8 mouse cellular contexts compared by ENCODE assay signal in the genomic region with DNA sequence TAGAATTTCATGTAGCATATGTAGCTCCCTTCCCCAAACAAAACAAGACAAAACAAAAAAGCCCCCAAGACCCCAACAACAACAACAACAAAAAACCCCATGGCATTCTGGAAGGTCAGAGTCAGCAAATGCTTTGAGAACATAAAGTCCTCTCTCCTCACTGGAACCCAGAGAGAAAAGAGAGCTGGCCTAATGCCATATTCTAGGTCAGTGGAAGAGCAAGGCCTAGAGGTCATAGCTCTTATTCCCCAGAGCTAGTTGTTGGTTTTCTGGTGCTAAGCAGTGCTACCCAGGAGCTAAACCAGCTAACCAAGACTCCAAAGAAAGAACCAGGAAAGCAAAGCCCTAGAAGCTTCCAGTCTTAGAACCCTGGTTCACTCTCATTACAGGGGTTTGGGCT. TPM values are rescaled to one million over a fixed set of nuclear protein-coding genes. Genes with fewer than 3 reads are reported as not detected.
A peak's percentile ranks its signal among the peaks of the same experiment; 100 is the strongest.
DNase-seq lines count a peak whose midpoint lies in the region; ATAC-seq and TF ChIP-seq lines count a peak whose summit lies in the region.

No protein-coding gene starts in this region.

- peak overlapping the region; percentile 66 for H3K4me2 ChIP-seq in lung, embryonic 16.5 days (ENCODE audit: low read depth, low read length)
- H3K4me2 ChIP-seq in forebrain, embryonic 15.5 days (replicated peaks), result peak overlapping the region; percentile 50

- peak overlapping the region; percentile 66 for H3K9ac ChIP-seq in lung, embryonic 16.5 days (ENCODE audit: low read length)
- H3K9ac ChIP-seq in forebrain, embryonic 15.5 days (replicated peaks), result peak overlapping the region; percentile 63

- H3K27me3 ChIP-seq in lung, embryonic 16.5 days (ENCODE audit: control insufficient read depth, insufficient read depth, low read depth, low read length), result no peaks in the 10 kb centered on the region
- H3K27me3 ChIP-seq in forebrain, embryonic 15.5 days, result no peaks in the 10 kb centered on the region

- peak overlapping the region; percentile 93 for H3K27ac ChIP-seq in lung, embryonic 16.5 days (ENCODE audit: low read length)
- peak overlapping the region; percentile 91 for H3K27ac ChIP-seq in forebrain, embryonic 15.5 days (replicated peaks)
- H3K27ac ChIP-seq in olfactory bulb, adult 2 months (ENCODE audit: insufficient read depth, low read depth, low read length), result peak overlapping the region; percentile 92; the same call in 1 of the 2 replicates

- H3K36me3 ChIP-seq in lung, embryonic 16.5 days (ENCODE audit: control insufficient read depth, insufficient read depth, low read length), result peaks cover 3% of the 10 kb centered on the region
- H3K36me3 ChIP-seq in forebrain, embryonic 15.5 days, result peaks cover 7% of the 10 kb centered on the region; the same call in 1 of the 2 replicates

- TF ChIP-seq POLR2A in olfactory bulb, adult 2 months (IDR thresholded peaks at IDR 0.05; ENCODE audit: insufficient read depth, low read depth, low read length), result no peak

- peaks cover 12% of the 10 kb centered on the region for H3K4me1 ChIP-seq in lung, embryonic 16.5 days (replicated peaks; ENCODE audit: control insufficient read depth, insufficient read depth, low read length)
- peaks cover 31% of the 10 kb centered on the region for H3K4me1 ChIP-seq in forebrain, embryonic 15.5 days
- H3K4me1 ChIP-seq in olfactory bulb, adult 2 months (ENCODE audit: control insufficient read depth, insufficient read depth, low read length), result 0 out of 2 replicates have a peak, but pooled peaks cover 6% of the 10 kb centered on the region

- peak overlapping the region; percentile 69 for H3K4me3 ChIP-seq in lung, embryonic 16.5 days (ENCODE audit: low read length)
- peak overlapping the region; percentile 65 for H3K4me3 ChIP-seq in forebrain, embryonic 15.5 days
- H3K4me3 ChIP-seq in olfactory bulb, adult 2 months (ENCODE audit: insufficient read depth, low read depth, low read length), result peak overlapping the region; percentile 81

- no peak for TF ChIP-seq CTCF in olfactory bulb, adult 2 months (IDR thresholded peaks at IDR 0.05; ENCODE audit: insufficient read depth, low read depth, low read length)

- ATAC-seq in lung, embryonic 16.5 days (ENCODE audit: low read depth), result no peak
- ATAC-seq in forebrain, embryonic 15.5 days (replicated peaks), result no peak

- H3K9me3 ChIP-seq in lung, embryonic 16.5 days (ENCODE audit: control insufficient read depth, low read length), result no peaks in the 10 kb centered on the region
- H3K9me3 ChIP-seq in forebrain, embryonic 15.5 days, result no peaks in the 10 kb centered on the region

- no peak for DNase-seq in lung, postnatal 36 days
- peak; percentile 5 to 76 for DNase-seq in kidney, postnatal 36 days
- no peak for DNase-seq in right cerebral cortex, postnatal 10 days (ENCODE audit: low spot score in 2 of 2)
- DNase-seq in adrenal gland, postnatal 14 days, result no peak
- DNase-seq in urinary bladder, postnatal 14 days (ENCODE audit: low spot score), result no peak

RNA-seq across cellular contexts. Expression of a gene that starts 1.0 kb away (rescaled TPM):
- polyA plus RNA-seq in lung, embryonic 16.5 days (2015; fragmentation: Nextera tagmentation; extraction: Ambion mirVana), result 219 and 236 TPM in 2 replicates
- 224 and 230 TPM in 2 replicates for polyA plus RNA-seq in forebrain, embryonic 15.5 days (2015; fragmentation: Nextera tagmentation; extraction: Ambion mirVana)
- not detected in 2 replicates for polyA plus RNA-seq in olfactory bulb, adult 2 months (2012; ENCODE audit: insufficient read depth, insufficient read length, low replicate concordance, missing spikeins)
- 739 and 769 TPM in 2 replicates for total RNA-seq in adrenal gland, postnatal 14 days (2021)

RNA-seq across cellular contexts. Expression of a gene that starts 1.2 kb away (rescaled TPM):
- 186 and 209 TPM in 2 replicates for polyA plus RNA-seq in lung, embryonic 16.5 days (2015; fragmentation: Nextera tagmentation; extraction: Ambion mirVana)
- 126 and 133 TPM in 2 replicates for polyA plus RNA-seq in forebrain, embryonic 15.5 days (2015; fragmentation: Nextera tagmentation; extraction: Ambion mirVana)
- polyA plus RNA-seq in olfactory bulb, adult 2 months (2012; ENCODE audit: insufficient read depth, insufficient read length, low replicate concordance, missing spikeins), result not detected in 2 replicates
- 148 and 176 TPM in 2 replicates for total RNA-seq in adrenal gland, postnatal 14 days (2021)

RNA-seq across cellular contexts. Expression of a gene that starts 11.5 kb away (rescaled TPM):
- 5.0 and 7.4 TPM in 2 replicates for polyA plus RNA-seq in lung, embryonic 16.5 days (2015; fragmentation: Nextera tagmentation; extraction: Ambion mirVana)
- 1.5 and 1.8 TPM in 2 replicates for polyA plus RNA-seq in forebrain, embryonic 15.5 days (2015; fragmentation: Nextera tagmentation; extraction: Ambion mirVana)
- polyA plus RNA-seq in olfactory bulb, adult 2 months (2012; ENCODE audit: insufficient read depth, insufficient read length, low replicate concordance, missing spikeins), result not detected in 2 replicates
- 0.82 and 2.6 TPM in 2 replicates for total RNA-seq in adrenal gland, postnatal 14 days (2021)

RNA-seq across cellular contexts. Expression of a gene that starts 28.8 kb away (rescaled TPM):
- 0.35 and 0.52 TPM in 2 replicates for polyA plus RNA-seq in lung, embryonic 16.5 days (2015; fragmentation: Nextera tagmentation; extraction: Ambion mirVana)
- 0.14 and 0.15 TPM in 2 replicates for polyA plus RNA-seq in forebrain, embryonic 15.5 days (2015; fragmentation: Nextera tagmentation; extraction: Ambion mirVana)
- polyA plus RNA-seq in olfactory bulb, adult 2 months (2012; ENCODE audit: insufficient read depth, insufficient read length, low replicate concordance, missing spikeins), result not detected in 2 replicates
- 0.96 and 1.3 TPM in 2 replicates for total RNA-seq in adrenal gland, postnatal 14 days (2021)

RNA-seq across cellular contexts. Expression of a gene that starts 39.1 kb away (rescaled TPM):
- 0.54 and 0.75 TPM in 2 replicates for polyA plus RNA-seq in lung, embryonic 16.5 days (2015; fragmentation: Nextera tagmentation; extraction: Ambion mirVana)
- polyA plus RNA-seq in forebrain, embryonic 15.5 days (2015; fragmentation: Nextera tagmentation; extraction: Ambion mirVana), result 3.9 and 4.0 TPM in 2 replicates
- polyA plus RNA-seq in olfactory bulb, adult 2 months (2012; ENCODE audit: insufficient read depth, insufficient read length, low replicate concordance, missing spikeins), result 83.9 TPM in 1 of 2 replicates, not detected in the other
- 4.4 and 4.5 TPM in 2 replicates for total RNA-seq in adrenal gland, postnatal 14 days (2021)

Comparison
In these comparisons a context has a peak if more than half of its experiments do, and no peak if none do; other contexts are left out.
1. DNase-seq: peak in kidney, postnatal 36 days (2 of 2); none in lung, postnatal 36 days (single experiment), right cerebral cortex, postnatal 10 days (0 of 2), adrenal gland, postnatal 14 days (single experiment) and urinary bladder, postnatal 14 days (single experiment).
2. Peak in every context shown above with its lines, with median percentiles within 50 percentile points of each other: H3K27ac ChIP-seq and H3K4me3 ChIP-seq.